Mouse (Mus musculus) urinary bladder, postnatal 10 days (tissue): ENCODE measurements around the gene Rab6a.

Experiments
- DNase-seq: peaks from one replicate; pipeline ENCODE4 v3.0.0; 2022; ENCODE audit warnings: low spot score

Gene Rab6a

GRCm38 (mm10) chr7:100624538-100624937 lies 17.3 kb downstream of the Rab6a start:
- no peak for DNase-seq

- DNase-seq, result no peak
Observed at GRCm38 (mm10) chr7:100637657-100638056, 30.4 kb downstream of the Rab6a start.

- no peak for DNase-seq
Observed at GRCm38 (mm10) chr7:100642413-100642812, 35.2 kb downstream of the Rab6a start.

GRCm38 (mm10) chr7:100645147-100645546 lies 37.9 kb downstream of the Rab6a start:
- no peak for DNase-seq

GRCm38 (mm10) chr7:100649095-100649494 lies 41.9 kb downstream of the Rab6a start:
- no peak for DNase-seq

- no peak for DNase-seq
Observed at GRCm38 (mm10) chr7:100649826-100650225, 42.6 kb downstream of the Rab6a start.

- no peak for DNase-seq
Observed at GRCm38 (mm10) chr7:100650421-100650820, 43.2 kb downstream of the Rab6a start.

- no peak for DNase-seq
Observed at GRCm38 (mm10) chr7:100651011-100651410, 43.8 kb downstream of the Rab6a start.

GRCm38 (mm10) chr7:100653480-100654266 lies 46.5 kb downstream of the Rab6a start:
- no peak for DNase-seq

- DNase-seq, result no peak
Observed at GRCm38 (mm10) chr7:100654441-100654840, 47.2 kb downstream of the Rab6a start.

- DNase-seq, result no peak
Observed at GRCm38 (mm10) chr7:100656739-100657138, 49.5 kb downstream of the Rab6a start.

GRCm38 (mm10) chr7:100658093-100658578 lies 50.9 kb downstream of the Rab6a start:
- DNase-seq, result no peak

GRCm38 (mm10) chr7:100661264-100661663 lies 54.1 kb downstream of the Rab6a start:
- no peak for DNase-seq

GRCm38 (mm10) chr7:100662231-100662630 lies 55.0 kb downstream of the Rab6a start, which contains the start of gene Plekhb1:
Plekhb1 (minus strand) TSS chr7:100662414.
- no peak for DNase-seq

GRCm38 (mm10) chr7:100663190-100663589 lies 56.0 kb downstream of the Rab6a start:
- peak; percentile 71 for DNase-seq

GRCm38 (mm10) chr7:100663729-100664304 lies 56.6 kb downstream of the Rab6a start:
- DNase-seq, result no peak

GRCm38 (mm10) chr7:100670646-100671045 lies 63.4 kb downstream of the Rab6a start:
- no peak for DNase-seq

- no peak for DNase-seq
Observed at GRCm38 (mm10) chr7:100673452-100673851, 66.2 kb downstream of the Rab6a start.

- no peak for DNase-seq
Observed at GRCm38 (mm10) chr7:100674941-100675340, 67.7 kb downstream of the Rab6a start.

GRCm38 (mm10) chr7:100678052-100678451 lies 70.8 kb downstream of the Rab6a start:
- no peak for DNase-seq

GRCm38 (mm10) chr7:100678948-100679880 lies 72.0 kb downstream of the Rab6a start:
- DNase-seq, result no peak

GRCm38 (mm10) chr7:100681132-100681531 lies 73.9 kb downstream of the Rab6a start:
- DNase-seq, result no peak
